Mouse (Mus musculus) ES-Bruce4 (cell line): ENCODE measurements around the gene Enthd1.

ENCODE experiments used
- CTCF ChIP-seq: IDR thresholded peaks from one replicate; pipeline ENCODE4 v1.8.1; 2011; ENCODE audit warnings: low read depth, low read length
- POLR2A ChIP-seq: IDR thresholded peaks from one replicate; pipeline ENCODE4 v1.8.1; 2011; ENCODE audit warnings: low read length; ENCODE audit not compliant: insufficient read depth

- TF ChIP-seq POLR2A (no peak), CTCF (no peak)
Observed at GRCm38 (mm10) chr15:80518567-80519223, 46.3 kb downstream of the Enthd1 start.
